Mouse (Mus musculus) liver, embryonic 14.5 days (tissue): Measurements from ENCODE around the gene Lypd6.

Source experiments
- CTCF ChIP-seq: IDR thresholded peaks from 2 replicates; pipeline ENCODE4 v1.5.1; 2016; ENCODE audit warnings: antibody characterized with exemption, low read depth, control low read depth
- EP300 ChIP-seq: IDR thresholded peaks from 2 replicates; pipeline ENCODE4 v1.6.1; 2016; ENCODE audit warnings: antibody characterized with exemption, low read depth

GRCm38 (mm10) chr2:50127513-50128175, 61.4 kb downstream of the Lypd6 start:
- no peak for TF ChIP-seq EP300
- TF ChIP-seq CTCF, result no peak
